Mouse (Mus musculus) monocyte, adult 5-6 weeks (primary cell): Measurements from ENCODE around the gene Ptpn3. TPM values are rescaled to one million over a fixed set of nuclear protein-coding genes. Genes with fewer than 3 reads are reported as not detected.

Experiments used
- ATAC-seq: fragments of 153-309, 156-312 bp; replicated peaks from 2 replicates; pipeline ENCODE4 v1.8.0; 2017; ENCODE audit warnings: mild to moderate bottlenecking; ENCODE audit not compliant: low TSS enrichment, insufficient number of reproducible peaks, severe bottlenecking, poor library complexity, low FRiP score
- total RNA-seq: library from RNA; stranded (forward); fragments of 200-1000, 200-491, 200-594 nt; gene quantifications from 3 replicates; pipeline ENCODE4 v1.2.3, GENCODE M21; 2017

Ptpn3 gene
- 0.19 to 11.0 TPM (median 2.2 TPM) in 3 replicates for total RNA-seq

- no peak; the same call in 1 of the 2 replicates for ATAC-seq
These were observed at the start of gene Ptpn3 for GRCm38 (mm10) chr4:57301410-57302313. Ptpn3 (minus strand) TSS chr4:57301837.

GRCm38 (mm10) chr4:57350541-57350940 lies 48.9 kb upstream of the Ptpn3 start:
- ATAC-seq = no peak

GRCm38 (mm10) chr4:57343996-57344395 lies 42.4 kb upstream of the Ptpn3 start:
- ATAC-seq = no peak

- ATAC-seq = no peak
These were observed 37.3 kb upstream of the Ptpn3 start for GRCm38 (mm10) chr4:57338923-57339322.

- no peak for ATAC-seq
These were observed 36.4 kb upstream of the Ptpn3 start for GRCm38 (mm10) chr4:57338061-57338460.

GRCm38 (mm10) chr4:57335000-57335666 lies 33.5 kb upstream of the Ptpn3 start:
- ATAC-seq = no peak

- ATAC-seq = no peak
These were observed 32.4 kb upstream of the Ptpn3 start for GRCm38 (mm10) chr4:57333926-57334548.

- no peak for ATAC-seq
These were observed 30.9 kb upstream of the Ptpn3 start for GRCm38 (mm10) chr4:57332511-57332910.

- no peak for ATAC-seq
These were observed 19.1 kb upstream of the Ptpn3 start for GRCm38 (mm10) chr4:57320606-57321327.

GRCm38 (mm10) chr4:57318525-57319212 lies 17.0 kb upstream of the Ptpn3 start:
- no peak for ATAC-seq

- no peak for ATAC-seq
These were observed 10.9 kb upstream of the Ptpn3 start for GRCm38 (mm10) chr4:57312256-57313166.

GRCm38 (mm10) chr4:57311750-57312149 lies 10.1 kb upstream of the Ptpn3 start:
- ATAC-seq = no peak

- ATAC-seq = no peak
These were observed 6.8 kb upstream of the Ptpn3 start for GRCm38 (mm10) chr4:57308214-57309000.

GRCm38 (mm10) chr4:57307747-57308146 lies 6.1 kb upstream of the Ptpn3 start:
- ATAC-seq = no peak

- 0 out of 2 replicates have a peak, but pooled peaks have one; percentile 10 for ATAC-seq
These were observed 4.6 kb upstream of the Ptpn3 start for GRCm38 (mm10) chr4:57306260-57306659.

GRCm38 (mm10) chr4:57305644-57306043 lies 4.0 kb upstream of the Ptpn3 start:
- ATAC-seq = no peak
